Mouse (Mus musculus) retina, embryonic 14.5 days (tissue): ENCODE results near the gene Ogfod2.

Source experiments
- DNase-seq: peaks from one replicate; pipeline ENCODE4 v3.0.0-alpha.2; 2015; ENCODE audit warnings: low spot score

The Ogfod2 gene

GRCm38 (mm10) chr5:124111742-124112497 is at the start of gene Ogfod2:
Ogfod2 (plus strand) TSS chr5:124112297.
- DNase-seq: peak; percentile 97

GRCm38 (mm10) chr5:124069657-124070056 is 42.4 kb upstream of the Ogfod2 start:
- DNase-seq: no peak

GRCm38 (mm10) chr5:124073682-124074081 is 38.4 kb upstream of the Ogfod2 start:
- DNase-seq: peak; percentile 28

- no peak for DNase-seq
These were observed 37.2 kb upstream of the Ogfod2 start for GRCm38 (mm10) chr5:124074845-124075307.

- DNase-seq: no peak
These were observed 36.4 kb upstream of the Ogfod2 start for GRCm38 (mm10) chr5:124075716-124076115.

- DNase-seq: no peak
These were observed 35.5 kb upstream of the Ogfod2 start for GRCm38 (mm10) chr5:124076559-124076958.

GRCm38 (mm10) chr5:124077241-124077640 is 34.9 kb upstream of the Ogfod2 start:
- DNase-seq: no peak

- DNase-seq: no peak
These were observed 34.1 kb upstream of the Ogfod2 start for GRCm38 (mm10) chr5:124077856-124078460.

GRCm38 (mm10) chr5:124078794-124079416 is 33.2 kb upstream of the Ogfod2 start:
- DNase-seq: peak; percentile 33

GRCm38 (mm10) chr5:124079880-124080279 is 32.2 kb upstream of the Ogfod2 start:
- DNase-seq: no peak

- no peak for DNase-seq
These were observed 29.6 kb upstream of the Ogfod2 start for GRCm38 (mm10) chr5:124082447-124082846.

- no peak for DNase-seq
These were observed 29.0 kb upstream of the Ogfod2 start for GRCm38 (mm10) chr5:124082941-124083688.

GRCm38 (mm10) chr5:124083850-124084587 is 28.1 kb upstream of the Ogfod2 start:
- DNase-seq: no peak

- peak; percentile 88 for DNase-seq
These were observed 27.4 kb upstream of the Ogfod2 start for GRCm38 (mm10) chr5:124084588-124085173.

GRCm38 (mm10) chr5:124085513-124085912 is 26.6 kb upstream of the Ogfod2 start:
- no peak for DNase-seq

- no peak for DNase-seq
These were observed 25.2 kb upstream of the Ogfod2 start for GRCm38 (mm10) chr5:124086876-124087275.

GRCm38 (mm10) chr5:124089868-124090267 is 22.2 kb upstream of the Ogfod2 start:
- no peak for DNase-seq

- no peak for DNase-seq
These were observed 20.1 kb upstream of the Ogfod2 start for GRCm38 (mm10) chr5:124091951-124092406.

GRCm38 (mm10) chr5:124093120-124093794 is 18.8 kb upstream of the Ogfod2 start:
- DNase-seq: no peak

GRCm38 (mm10) chr5:124093852-124094604 is 18.1 kb upstream of the Ogfod2 start:
- no peak for DNase-seq
